Mouse (Mus musculus) cerebellum, adult 8-10 months (tissue): Measurements from ENCODE around the gene Myo3a.
"Not testable (repeated sequence)": the region's sequence is repeated elsewhere in the genome, so short reads cannot be mapped to it uniquely, and the experiment has no call there.

Experiments used
- DNase-seq: peaks from one replicate; pipeline ENCODE4 v3.0.0; 2022

Gene Myo3a

DNA sequence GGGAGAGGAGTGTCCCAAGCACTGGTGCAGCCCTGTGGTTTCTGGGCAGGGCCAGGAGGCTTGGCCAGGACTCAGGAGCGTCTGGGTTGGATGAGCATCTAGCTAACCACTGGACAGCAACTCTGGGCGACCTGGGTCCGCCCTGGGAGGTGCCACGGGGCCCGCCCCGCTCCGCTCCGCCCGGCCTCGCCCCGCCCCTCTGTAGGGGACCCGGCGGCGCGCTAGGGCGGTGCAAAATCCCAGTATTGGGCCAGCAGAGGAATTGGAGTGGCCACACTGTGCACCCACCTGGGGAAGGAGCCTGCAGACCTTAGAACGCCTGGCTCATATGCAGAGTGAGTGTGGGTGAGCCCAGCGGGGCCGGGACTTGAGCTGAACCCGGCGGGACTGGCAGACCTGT, at the start of gene Myo3a:
Gene Myo3a, plus strand, starts transcription at position 196 of the 400 bp plus-strand sequence.
- no peak for DNase-seq

DNA sequence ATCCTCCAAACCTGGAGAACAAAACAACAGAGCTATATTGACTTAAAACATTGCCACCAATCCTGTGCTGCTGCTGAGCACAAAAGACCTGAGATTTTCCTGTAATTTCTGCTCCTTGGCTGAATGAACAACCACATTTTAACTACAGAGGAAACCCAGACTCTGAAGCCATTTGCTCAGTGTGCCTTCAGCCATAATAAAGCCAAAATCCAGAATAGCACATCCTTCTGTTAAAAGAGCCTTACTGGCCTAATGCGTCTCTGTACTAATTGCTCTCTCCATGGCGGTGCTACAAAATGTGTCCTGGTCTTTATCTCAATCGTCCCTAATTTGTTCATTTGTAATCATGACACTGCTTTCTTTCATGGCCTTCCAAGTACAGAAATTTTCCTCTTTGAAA, 23.2 kb downstream of the Myo3a start:
- DNase-seq: no peak

DNA sequence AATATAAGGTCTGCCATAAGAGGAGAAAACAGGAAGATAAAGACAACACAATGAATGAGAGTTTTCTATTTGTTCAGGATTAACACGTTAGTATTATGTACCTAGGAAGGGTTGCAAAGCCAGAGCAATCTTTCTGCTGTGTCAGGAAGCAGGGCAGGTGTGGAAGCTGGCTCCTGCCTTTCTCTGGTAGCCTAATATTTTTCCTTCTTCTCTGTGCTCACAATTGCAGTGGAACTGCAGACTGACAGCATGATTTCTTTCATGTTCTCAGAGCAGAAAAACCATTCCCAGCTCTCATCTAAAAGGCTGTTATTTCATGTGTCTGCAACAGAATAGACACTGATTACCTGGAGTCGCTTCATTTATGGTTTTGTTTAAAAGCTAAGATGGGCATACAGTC, 23.7 kb downstream of the Myo3a start:
- no peak for DNase-seq

DNA sequence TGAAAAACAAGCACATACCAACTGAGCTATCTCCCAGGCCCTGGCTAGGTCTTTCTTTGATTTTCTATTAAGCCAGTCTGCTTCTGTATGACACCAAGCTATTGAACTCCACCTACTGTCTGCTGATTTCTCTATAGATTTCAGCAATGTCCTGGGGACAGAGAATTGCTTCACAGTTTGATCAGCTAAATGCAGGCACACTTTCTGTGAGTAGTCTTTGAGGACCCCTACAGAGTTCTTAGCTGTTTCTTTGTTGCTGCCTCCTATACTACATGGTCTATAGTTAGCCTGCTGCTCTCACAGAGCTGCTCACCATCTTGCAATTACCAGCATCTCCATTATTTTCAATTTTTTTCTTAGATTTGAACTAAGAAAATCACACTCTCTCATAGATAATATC, 28.3 kb downstream of the Myo3a start:
- DNase-seq: no peak

DNA sequence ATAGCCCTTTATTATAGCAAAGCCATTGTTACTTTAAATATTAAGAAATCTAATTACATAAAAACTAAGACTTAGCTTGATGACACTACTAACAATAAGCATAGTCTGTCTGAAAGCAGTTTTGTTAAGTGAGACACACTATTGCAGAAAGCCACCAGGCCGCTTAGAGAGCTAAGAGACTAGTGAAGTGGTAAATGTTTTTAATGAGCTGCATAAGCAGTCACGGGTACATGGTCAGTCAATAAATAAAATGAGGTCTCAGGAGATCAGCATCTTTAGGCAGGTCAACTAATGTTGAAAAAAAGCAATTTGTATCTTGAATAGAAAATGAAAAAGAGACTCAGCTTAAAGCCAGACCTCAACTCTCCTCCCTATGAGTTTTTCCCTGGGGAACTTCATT, 44.3 kb downstream of the Myo3a start:
- DNase-seq: no peak

DNA sequence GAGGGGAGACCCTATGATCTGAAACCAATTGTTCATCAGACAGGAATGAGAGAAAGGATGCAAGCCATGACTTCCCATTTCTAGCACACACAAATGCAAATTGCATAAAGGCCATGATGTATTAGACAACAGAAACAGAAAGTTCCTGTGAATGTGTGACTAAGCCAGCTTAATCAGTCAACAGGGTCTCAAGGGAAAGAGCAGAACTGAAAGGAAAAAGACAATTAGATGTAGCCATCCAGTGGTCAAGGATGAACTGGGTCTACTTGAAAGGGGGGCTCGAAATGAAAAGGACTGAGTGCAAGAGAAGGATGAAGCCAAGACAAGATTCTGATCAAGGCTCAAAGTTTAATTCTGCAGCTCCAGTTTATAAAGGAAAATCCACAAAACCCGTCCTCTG, 58.1 kb downstream of the Myo3a start:
- DNase-seq: no peak

DNA sequence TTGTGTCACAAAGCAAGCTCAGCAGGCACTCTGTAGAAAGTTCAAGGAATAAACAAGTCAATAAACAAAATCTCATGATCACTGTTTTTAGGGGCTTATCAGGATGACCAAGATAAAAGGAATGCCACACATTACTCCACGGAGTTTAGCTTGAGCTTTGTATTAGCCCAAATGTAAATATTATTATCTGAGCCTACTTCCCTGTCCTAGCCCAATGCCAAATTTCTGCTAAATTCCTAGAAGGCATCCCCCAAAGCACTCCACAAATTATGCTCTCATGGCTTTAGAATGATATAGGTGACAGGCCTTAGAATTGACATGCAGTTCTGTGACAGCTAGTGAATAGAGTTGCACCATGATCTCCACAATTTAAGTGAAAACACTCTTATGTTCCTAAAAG, 58.5 kb downstream of the Myo3a start:
- DNase-seq: no peak

DNA sequence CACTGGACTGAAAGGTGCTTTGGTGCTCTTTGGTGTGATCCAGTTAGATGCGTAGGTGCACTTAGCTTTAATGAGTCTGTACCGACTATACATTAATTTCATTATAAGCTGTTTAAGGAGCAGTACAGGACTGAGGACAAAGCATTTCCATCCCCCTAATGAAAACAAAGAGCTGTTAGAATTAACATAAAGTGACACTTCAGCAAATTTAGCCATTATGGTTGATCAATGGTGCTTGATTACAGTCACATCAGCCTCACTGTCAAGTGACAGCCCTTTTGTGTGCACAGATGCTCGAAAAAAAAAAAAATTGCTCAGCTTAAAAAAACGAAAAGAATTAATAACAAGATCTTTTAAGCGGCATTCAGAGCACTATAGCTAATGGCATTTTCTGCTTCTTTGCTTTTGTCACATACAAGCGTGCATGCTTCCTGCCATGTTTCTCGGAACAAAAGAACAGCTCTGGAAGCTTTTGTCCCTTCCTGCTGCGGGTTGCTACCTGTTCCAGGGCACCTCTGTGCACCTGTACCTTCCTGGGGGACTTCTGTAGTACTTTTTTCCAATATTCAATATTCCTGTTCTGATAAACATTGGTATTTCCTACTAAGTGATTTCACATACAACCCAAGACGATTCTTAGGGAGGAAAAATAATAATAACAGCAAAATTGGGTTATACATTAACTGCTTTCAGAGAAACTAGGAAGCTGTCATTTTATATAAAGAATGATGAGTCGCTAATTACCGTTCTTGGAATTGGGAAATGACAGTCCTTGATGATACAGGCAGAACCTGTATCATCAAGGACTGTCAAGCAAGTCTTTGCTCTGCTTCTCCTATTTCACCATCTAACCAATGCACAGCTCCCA, 66.5 kb downstream of the Myo3a start:
- DNase-seq: no peak

DNA sequence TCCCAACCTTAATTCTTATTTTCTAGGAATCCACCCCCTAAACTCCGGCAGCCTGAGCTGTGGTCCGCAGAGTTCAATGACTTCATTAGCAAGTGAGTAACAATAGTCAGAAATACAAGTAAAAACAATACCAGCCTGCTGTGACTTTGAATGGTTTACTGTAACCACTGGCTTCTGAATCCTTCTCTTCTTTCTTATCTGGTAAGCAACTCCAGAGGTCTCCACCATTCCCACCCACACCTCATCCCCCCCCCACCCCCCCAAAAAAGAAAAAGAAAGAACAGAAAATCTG, 67.1 kb downstream of the Myo3a start:
- DNase-seq: no peak

DNA sequence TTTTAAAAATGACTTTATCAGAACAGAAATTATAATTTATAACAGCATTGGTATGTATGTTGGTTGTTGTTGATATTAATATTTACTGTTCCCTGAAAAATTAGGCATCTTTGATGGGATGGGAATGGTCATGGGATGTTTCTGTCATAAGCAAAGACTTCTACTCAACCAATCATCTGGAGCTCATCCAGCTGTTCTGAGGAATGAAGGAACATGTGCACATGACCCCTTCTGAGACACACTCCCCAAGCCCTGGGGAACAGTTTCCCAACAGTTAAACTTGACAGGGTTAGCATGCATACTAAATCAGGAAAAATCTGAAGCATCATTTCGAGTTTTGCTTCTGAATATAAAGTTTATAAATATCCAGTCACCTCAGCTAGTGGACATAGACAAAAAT, 70.6 kb downstream of the Myo3a start:
- DNase-seq: no peak

DNA sequence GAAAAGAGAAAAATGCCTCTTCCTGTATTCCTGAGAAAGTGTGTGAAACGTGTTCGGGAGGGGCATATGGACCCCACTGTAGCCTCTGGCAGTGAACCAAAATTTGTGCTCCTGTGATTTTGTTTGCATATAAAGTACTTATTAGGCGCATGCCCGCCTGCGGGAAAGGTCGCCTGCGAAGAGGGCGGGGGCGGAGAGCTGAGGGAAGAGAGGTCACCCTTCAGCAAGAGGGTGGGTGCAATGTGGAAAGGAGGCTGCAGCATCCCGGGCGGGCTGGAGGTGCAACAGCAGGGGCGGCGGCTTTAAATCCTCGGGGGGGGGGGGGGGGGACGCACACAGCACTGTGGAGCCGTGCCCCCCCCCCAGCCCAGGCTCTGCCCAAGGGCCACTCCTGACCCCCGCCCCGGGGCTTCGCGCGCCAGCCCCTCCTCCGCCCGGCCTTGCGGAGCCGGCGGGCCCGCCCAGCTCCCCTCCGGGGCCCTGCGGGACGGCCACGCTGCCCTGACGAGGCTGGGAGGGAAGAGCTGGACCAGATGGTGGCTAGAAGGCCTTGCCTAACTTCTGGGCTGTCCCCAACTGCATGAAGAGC, 111.1 kb downstream of the Myo3a start:
- DNase-seq: no peak

DNA sequence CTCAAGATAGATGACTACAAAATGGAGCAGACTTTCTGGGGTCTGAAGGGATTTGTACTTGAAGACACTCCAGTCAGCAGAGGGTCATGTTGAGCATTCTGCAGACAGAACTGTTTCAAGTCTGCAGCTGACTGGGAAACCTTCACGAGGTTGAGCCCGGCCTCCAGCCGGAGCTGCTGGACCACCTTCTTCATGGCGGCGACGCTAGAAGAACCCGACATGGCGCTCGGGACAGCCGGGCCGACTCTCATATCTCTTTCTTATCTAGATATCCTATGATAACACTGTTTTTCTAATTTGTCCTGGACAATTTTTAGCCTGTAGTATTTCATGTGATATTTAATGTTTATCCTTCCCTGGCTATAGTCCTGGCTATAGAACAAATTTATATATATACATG, 183.2 kb downstream of the Myo3a start:
- not testable (repeated sequence) for DNase-seq

DNA sequence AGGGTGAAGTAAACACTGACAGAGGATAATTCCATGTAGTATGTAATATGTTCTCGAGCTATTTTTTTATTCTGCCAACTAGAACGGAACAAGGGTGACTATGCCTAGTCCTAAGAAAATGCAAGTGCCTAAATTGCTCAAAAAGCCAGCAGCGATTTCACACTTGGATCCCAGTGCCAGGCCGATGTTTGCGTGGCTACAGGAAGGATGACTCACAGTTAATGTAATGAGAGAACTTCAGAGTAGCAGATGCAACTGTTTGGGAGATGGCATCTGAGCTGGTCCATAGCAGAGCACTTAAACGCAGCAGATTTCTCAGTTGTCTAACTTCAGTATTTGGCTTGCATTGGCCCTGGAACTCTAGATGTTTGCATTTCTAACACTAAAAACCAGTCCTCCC, 321.1 kb downstream of the Myo3a start:
- DNase-seq: no peak

DNA sequence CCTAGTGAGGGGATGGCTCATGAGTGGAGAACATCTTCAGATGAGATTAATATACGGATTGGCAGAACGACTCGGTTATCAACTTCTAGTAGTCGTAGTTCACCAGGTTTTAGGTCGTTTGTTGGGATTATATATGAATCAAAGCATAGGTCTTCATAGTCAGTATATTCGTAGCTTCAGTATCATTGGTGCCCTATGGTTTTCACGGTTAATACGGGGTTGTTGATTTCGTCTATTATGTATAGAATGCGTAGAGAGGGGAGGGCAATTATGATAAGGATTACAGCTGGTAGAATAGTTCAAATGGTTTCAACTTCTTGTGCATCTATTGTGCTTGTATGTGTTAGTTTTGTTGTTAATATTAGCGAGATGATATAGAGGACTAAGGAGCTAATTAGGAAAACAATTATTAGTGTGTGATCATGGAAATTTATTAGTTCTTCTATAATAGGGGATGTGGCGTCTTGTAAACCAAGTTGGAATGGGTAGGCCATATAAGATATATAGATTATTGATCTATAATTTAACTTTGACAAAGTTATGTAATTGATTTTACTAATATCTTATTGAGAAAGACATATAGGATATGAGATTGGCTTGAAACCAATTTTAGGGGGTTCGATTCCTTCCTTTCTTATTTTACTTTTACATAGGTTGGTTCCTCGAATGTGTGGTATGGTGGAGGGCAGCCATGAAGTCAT, 360.3 kb downstream of the Myo3a start:
- DNase-seq: not testable (repeated sequence)

DNA sequence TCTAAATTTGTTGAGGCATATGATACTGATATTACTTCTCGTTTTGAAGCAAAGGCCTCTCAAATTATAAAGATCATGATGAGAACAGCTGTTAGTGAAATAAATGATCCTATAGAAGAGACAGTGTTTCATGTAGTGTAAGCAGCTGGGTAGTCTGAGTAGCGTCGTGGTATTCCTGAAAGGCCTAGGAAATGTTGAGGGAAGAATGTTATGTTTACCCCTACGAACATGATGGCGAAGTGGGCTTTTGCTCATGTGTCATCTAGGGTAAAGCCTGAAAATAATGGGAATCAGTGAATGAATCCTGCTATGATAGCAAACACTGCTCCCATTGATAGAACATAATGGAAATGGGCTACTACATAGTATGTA, 360.9 kb downstream of the Myo3a start:
- DNase-seq: not testable (repeated sequence)

DNA sequence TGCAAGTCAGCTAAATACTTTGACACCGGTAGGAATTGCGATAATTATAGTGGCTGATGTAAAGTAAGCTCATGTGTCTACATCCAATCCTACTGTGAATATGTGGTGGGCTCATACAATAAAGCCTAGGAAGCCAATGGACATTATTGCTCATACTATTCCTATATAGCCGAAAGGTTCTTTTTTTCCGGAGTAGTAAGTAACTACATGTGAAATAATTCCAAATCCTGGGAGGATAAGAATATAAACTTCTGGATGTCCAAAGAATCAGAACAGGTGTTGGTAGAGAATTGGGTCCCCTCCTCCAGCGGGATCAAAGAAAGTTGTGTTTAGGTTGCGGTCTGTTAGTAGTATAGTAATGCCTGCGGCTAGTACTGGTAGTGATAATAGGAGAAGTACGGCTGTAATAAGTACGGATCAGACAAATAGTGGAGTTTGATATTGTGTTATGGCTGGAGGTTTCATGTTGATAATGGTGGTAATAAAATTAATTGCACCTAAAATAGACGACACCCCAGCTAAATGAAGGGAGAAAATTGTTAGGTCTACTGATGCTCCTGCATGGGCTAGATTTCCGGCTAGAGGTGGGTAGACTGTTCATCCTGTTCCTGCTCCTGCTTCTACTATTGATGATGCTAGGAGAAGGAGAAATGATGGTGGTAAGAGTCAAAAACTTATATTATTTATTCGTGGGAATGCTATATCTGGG, 361.5 kb downstream of the Myo3a start:
- not testable (repeated sequence) for DNase-seq

DNA sequence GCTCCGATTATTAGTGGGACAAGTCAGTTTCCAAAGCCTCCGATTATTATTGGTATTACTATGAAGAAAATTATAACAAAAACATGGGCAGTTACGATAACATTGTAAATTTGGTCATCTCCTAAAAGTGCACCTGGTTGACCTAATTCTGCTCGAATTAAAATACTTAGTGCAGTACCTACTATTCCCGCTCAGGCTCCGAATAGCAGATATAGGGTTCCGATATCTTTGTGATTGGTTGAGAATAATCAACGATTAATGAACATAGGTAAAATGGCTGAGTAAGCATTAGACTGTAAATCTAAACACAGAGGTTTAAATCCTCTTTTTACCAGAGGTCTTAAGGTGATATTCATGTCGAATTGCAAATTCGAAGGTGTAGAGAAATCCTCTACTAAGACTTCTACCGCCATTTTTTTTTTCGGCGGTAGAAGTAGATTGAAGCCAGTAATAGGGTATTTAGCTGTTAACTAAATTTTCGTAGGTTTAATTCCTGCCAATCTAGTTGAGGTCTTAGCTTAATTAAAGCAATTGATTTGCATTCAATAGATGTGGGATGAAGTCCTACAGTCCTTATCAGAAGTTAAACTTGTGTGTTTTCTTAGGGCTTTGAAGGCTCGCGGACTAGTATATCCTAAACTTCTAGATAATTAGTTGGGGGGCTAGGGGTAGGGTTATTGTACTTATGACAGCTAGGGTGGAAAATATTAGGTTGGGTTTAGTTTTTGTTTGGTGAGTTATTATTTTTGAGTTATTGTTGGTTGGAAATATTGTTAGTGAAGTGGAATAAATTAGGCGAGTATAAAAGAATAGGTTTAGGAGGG, 362.3 kb downstream of the Myo3a start:
- not testable (repeated sequence) for DNase-seq

DNA sequence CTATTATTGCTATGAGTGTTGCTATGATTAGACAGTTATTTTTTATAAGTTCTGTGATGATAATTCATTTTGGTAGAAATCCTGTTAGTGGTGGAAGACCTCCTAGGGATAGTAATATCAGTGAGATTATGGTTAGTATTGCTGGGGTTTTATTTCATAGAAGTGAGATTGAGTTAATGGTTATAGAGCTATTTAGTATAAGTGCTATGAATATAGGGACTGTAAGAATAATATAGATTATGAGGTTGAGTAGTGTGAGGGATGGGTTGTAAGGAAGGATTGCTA, 362.8 kb downstream of the Myo3a start:
- no peak for DNase-seq

DNA sequence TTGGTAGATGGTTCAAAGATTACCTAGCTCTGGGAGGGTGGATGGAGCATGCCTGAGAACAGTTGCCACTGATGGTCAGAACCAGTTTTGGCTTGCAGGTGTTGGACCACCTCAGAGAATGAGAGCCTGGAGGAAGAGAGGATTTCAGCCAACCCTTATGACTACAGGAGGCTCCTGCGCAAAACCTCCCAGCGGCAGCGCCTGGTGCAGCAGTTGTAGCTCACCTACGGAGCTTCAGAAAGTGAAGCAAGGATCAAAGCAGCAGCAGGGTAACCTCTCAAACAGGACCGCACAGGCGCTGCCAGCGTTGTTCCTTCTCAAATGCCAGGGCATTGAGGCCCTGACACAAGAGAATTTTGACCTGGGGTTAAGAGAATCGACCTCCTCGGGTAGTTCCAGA, 390.6 kb downstream of the Myo3a start:
- DNase-seq: no peak

DNA sequence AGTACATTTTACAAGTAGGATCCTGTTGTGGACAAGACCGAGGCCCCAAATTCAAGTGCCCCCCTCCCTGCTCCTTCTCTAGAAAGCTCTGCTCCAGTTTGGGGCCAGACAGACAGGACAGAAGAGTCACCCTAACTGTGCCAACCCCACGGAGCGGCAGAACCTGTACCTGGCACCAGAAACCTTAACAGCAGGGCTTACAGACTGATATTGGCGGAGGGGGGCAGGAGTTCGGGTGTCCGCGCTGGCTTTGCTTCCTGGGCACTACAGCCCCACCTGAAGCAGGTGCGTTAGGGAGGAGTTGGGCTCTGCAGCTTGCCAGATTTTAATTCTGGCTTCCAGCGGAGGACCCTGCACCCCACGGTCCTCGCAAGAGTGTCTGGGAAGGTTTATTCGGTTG, 392.1 kb downstream of the Myo3a start:
- DNase-seq: no peak

DNA sequence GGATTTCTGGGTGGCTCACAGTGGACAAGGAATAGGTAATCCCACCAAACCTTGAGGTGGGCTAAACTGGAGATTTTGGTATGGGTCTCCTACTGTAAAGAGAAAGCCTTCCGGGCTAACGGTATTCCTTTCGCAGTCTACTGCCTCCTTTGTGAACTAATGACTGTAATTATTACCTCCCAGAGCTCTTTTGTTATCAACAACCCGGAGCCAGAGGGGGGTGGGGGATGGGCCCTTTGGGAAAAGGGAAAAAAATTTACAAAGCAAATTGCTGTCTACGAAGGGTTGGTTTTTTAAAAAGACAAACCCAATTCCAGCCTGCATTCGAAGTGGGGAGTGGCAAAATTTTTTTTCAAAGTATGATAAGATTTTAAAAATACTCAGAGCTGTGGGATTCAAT, 392.7 kb downstream of the Myo3a start:
- DNase-seq: no peak

DNA sequence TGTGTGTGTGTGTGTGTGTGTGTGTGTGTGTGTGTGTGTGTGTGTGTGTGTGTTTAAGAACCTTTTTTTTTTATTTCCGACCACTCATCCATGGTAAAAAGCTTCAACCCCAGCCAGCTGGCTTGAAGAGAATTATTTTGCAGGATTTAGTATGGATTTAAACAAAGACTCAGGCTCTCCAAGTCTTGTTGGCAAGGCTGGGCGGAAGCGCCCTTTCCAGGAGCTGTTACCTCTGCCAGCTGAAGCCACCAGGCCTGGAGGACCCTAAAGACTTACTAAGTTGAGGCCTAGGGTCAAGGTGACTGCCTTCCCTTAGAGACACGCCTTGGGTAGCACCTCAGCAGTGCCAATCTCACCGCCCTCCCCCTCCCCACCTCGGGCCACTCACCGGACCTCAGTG, 393.2 kb downstream of the Myo3a start:
- no peak for DNase-seq
